Comparison of ENCODE assay signal across 18 mouse cellular contexts in the genomic region with DNA sequence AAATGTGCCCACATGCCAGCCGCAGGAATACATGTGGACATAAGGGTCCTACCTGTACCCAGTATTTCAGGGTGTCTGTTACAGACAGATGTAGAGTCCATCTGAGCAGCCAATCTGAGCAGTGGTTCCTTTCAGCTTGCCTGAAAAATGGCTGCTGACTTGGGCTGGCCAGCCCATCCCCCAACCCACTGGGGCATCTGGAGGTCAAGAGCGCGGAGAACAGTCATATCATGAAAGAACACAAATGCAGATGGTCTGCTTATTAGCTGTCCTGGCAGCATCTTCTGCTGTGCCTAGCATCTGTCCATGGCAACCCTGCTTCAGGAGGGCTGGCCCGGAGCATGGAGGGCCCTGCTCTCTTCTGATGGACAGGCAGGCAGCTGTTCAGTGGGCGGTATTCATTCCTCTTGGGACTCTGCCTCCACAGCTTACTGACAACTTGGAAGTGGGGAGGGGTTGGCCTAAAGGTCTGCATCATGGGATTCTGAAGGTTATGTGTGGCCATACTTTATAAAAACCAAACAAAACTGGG.
DNase-seq lines count a peak whose midpoint lies in the region; ATAC-seq and TF ChIP-seq lines count a peak whose summit lies in the region.
"Had no signal": no experiment of that assay in that cellular context is flagged by ENCODE, and none has a peak within 500 bp of the region (broad histone marks: within the 10 kb centered on the region; RNA-seq: fewer than 3 reads in every experiment).

No protein-coding gene starts in this region.

- H3K36me3 ChIP-seq in hindbrain, embryonic 10.5 days, result peaks cover 26% of the 10 kb centered on the region
- no peaks in the 10 kb centered on the region for H3K36me3 ChIP-seq in hindbrain, postnatal 0 days (ENCODE audit: insufficient read depth, low read length)
- no peaks in the 10 kb centered on the region for H3K36me3 ChIP-seq in midbrain, embryonic 11.5 days (ENCODE audit: control insufficient read depth, insufficient read depth, low read length)
- H3K36me3 ChIP-seq in midbrain, embryonic 15.5 days (replicated peaks), result no peaks in the 10 kb centered on the region
- peaks cover 12% of the 10 kb centered on the region for H3K36me3 ChIP-seq in neural tube, embryonic 13.5 days
- H3K36me3 ChIP-seq: embryonic facial prominence, embryonic 13.5 days; hindbrain, embryonic 15.5 days; liver, embryonic 13.5 days had no signal

- 72% methylated on average over 5 of the region's 5 CpGs for WGBS in hindbrain, embryonic 10.5 days
- WGBS in hindbrain, postnatal 0 days, result 60% methylated on average over 5 of the region's 5 CpGs
- 78% methylated on average over 5 of the region's 5 CpGs for whole genome bisulfite sequencing in midbrain, embryonic 11.5 days
- WGBS in midbrain, embryonic 15.5 days, result 74% methylated on average over 5 of the region's 5 CpGs
- WGBS in neural tube, embryonic 13.5 days, result 73% methylated on average over 5 of the region's 5 CpGs

- peak overlapping the region; percentile 29; the same call in 1 of the 2 replicates for H3K27ac ChIP-seq in hindbrain, embryonic 10.5 days
- H3K27ac ChIP-seq in hindbrain, postnatal 0 days, result no peak overlapping the region
- no peak overlapping the region for H3K27ac ChIP-seq in midbrain, embryonic 11.5 days (ENCODE audit: low read depth, low read length)
- no peak overlapping the region for H3K27ac ChIP-seq in midbrain, embryonic 15.5 days
- peak overlapping the region; percentile 6; the same call in 1 of the 2 replicates for H3K27ac ChIP-seq in neural tube, embryonic 13.5 days (replicated peaks)
- H3K27ac ChIP-seq: embryonic facial prominence, embryonic 13.5 days; hindbrain, embryonic 15.5 days; liver, embryonic 13.5 days had no signal

- peaks cover 24% of the 10 kb centered on the region for H3K4me1 ChIP-seq in hindbrain, embryonic 10.5 days (replicated peaks)
- H3K4me1 ChIP-seq in hindbrain, postnatal 0 days (ENCODE audit: insufficient read depth, low read length), result peaks cover 5% of the 10 kb centered on the region; the same call in 1 of the 2 replicates
- no peaks in the 10 kb centered on the region; the same call in 1 of the 2 replicates for H3K4me1 ChIP-seq in midbrain, embryonic 11.5 days (ENCODE audit: control insufficient read depth, insufficient read depth, low read length)
- H3K4me1 ChIP-seq in midbrain, embryonic 15.5 days, result no peaks in the 10 kb centered on the region
- peaks cover 34% of the 10 kb centered on the region for H3K4me1 ChIP-seq in neural tube, embryonic 13.5 days (replicated peaks)
- H3K4me1 ChIP-seq: embryonic facial prominence, embryonic 13.5 days; liver, embryonic 13.5 days had no signal

- DNase-seq in hindbrain, embryonic 10.5 days (ENCODE audit: low spot score), result peak; percentile 42
- no peak for DNase-seq in hindbrain, postnatal 0 days (ENCODE audit: low spot score)
- peak; percentile 85 for DNase-seq in midbrain, embryonic 11.5 days (ENCODE audit: low spot score, missing footprints)
- peak; percentile 30 for DNase-seq in embryo, embryonic 10.5 days (ENCODE audit: low spot score)
- DNase-seq in cerebellum, postnatal 4 days (ENCODE audit: low spot score in 2 of 2), result no peak
- DNase-seq: cerebellum, adult 18-20 months; cerebellum, postnatal 25 days; forebrain, postnatal 0 days; gastrocnemius, postnatal 36 days; kidney, adult 8-10 months; kidney, postnatal 14 days; liver, embryonic 13.5 days; lung, embryonic 14.5 days; lung, postnatal 36 days had no signal

- no peak for ATAC-seq in hindbrain, postnatal 0 days
- no peak for ATAC-seq in midbrain, embryonic 11.5 days (ENCODE audit: low FRiP score)
- ATAC-seq in midbrain, embryonic 15.5 days (replicated peaks), result no peak
- ATAC-seq in neural tube, embryonic 13.5 days (ENCODE audit: low read depth), result no peak
- ATAC-seq: forebrain, postnatal 0 days had no signal

- no peak overlapping the region for H3K4me3 ChIP-seq in hindbrain, embryonic 10.5 days
- H3K4me3 ChIP-seq in hindbrain, postnatal 0 days (ENCODE audit: low read length), result no peak overlapping the region
- H3K4me3 ChIP-seq in midbrain, embryonic 11.5 days (ENCODE audit: low read depth, low read length), result no peak overlapping the region
- no peak overlapping the region for H3K4me3 ChIP-seq in midbrain, embryonic 15.5 days
- no peak overlapping the region for H3K4me3 ChIP-seq in neural tube, embryonic 13.5 days
- H3K4me3 ChIP-seq: embryonic facial prominence, embryonic 13.5 days; hindbrain, embryonic 15.5 days; liver, embryonic 13.5 days had no signal

- no peaks in the 10 kb centered on the region for H3K9me3 ChIP-seq in hindbrain, embryonic 10.5 days
- no peaks in the 10 kb centered on the region for H3K9me3 ChIP-seq in hindbrain, postnatal 0 days (ENCODE audit: low read length)
- no peaks in the 10 kb centered on the region for H3K9me3 ChIP-seq in midbrain, embryonic 11.5 days (ENCODE audit: control insufficient read depth, low read length)
- no peaks in the 10 kb centered on the region for H3K9me3 ChIP-seq in midbrain, embryonic 15.5 days
- H3K9me3 ChIP-seq in neural tube, embryonic 13.5 days, result no peaks in the 10 kb centered on the region
- H3K9me3 ChIP-seq: embryonic facial prominence, embryonic 13.5 days; hindbrain, embryonic 15.5 days; liver, embryonic 13.5 days had no signal

- H3K9ac ChIP-seq in hindbrain, postnatal 0 days (replicated peaks; ENCODE audit: low read length), result no peak overlapping the region
- H3K9ac ChIP-seq in midbrain, embryonic 11.5 days (ENCODE audit: low read length), result no peak overlapping the region
- no peak overlapping the region for H3K9ac ChIP-seq in midbrain, embryonic 15.5 days
- H3K9ac ChIP-seq in neural tube, embryonic 13.5 days, result no peak overlapping the region
- H3K9ac ChIP-seq: embryonic facial prominence, embryonic 13.5 days; forebrain, postnatal 0 days; hindbrain, embryonic 15.5 days; liver, embryonic 13.5 days; lung, embryonic 14.5 days had no signal

- no peaks in the 10 kb centered on the region for H3K27me3 ChIP-seq in hindbrain, embryonic 10.5 days (ENCODE audit: insufficient read depth, poor library complexity, severe bottlenecking)
- no peaks in the 10 kb centered on the region for H3K27me3 ChIP-seq in hindbrain, postnatal 0 days (ENCODE audit: insufficient read depth, low read length)
- H3K27me3 ChIP-seq in midbrain, embryonic 11.5 days (ENCODE audit: control insufficient read depth, insufficient read depth, low read length), result no peaks in the 10 kb centered on the region
- H3K27me3 ChIP-seq in midbrain, embryonic 15.5 days (replicated peaks), result no peaks in the 10 kb centered on the region
- H3K27me3 ChIP-seq in neural tube, embryonic 13.5 days, result no peaks in the 10 kb centered on the region
- H3K27me3 ChIP-seq: embryonic facial prominence, embryonic 13.5 days; hindbrain, embryonic 15.5 days; liver, embryonic 13.5 days had no signal

- no peak overlapping the region for H3K4me2 ChIP-seq in hindbrain, postnatal 0 days (ENCODE audit: low read depth, low read length)
- no peak overlapping the region for H3K4me2 ChIP-seq in midbrain, embryonic 11.5 days
- H3K4me2 ChIP-seq in midbrain, embryonic 15.5 days, result no peak overlapping the region
- no peak overlapping the region for H3K4me2 ChIP-seq in neural tube, embryonic 13.5 days
- H3K4me2 ChIP-seq: embryonic facial prominence, embryonic 13.5 days; hindbrain, embryonic 15.5 days; liver, embryonic 13.5 days; lung, embryonic 14.5 days had no signal

- TF ChIP-seq CTCF in hindbrain, postnatal 0 days (IDR thresholded peaks at IDR 0.05; ENCODE audit: low read depth), result no peak

Comparison
In these comparisons a context has a peak if more than half of its experiments do, and no peak if none do; other contexts are left out.
1. DNase-seq: peak in hindbrain, embryonic 10.5 days (single experiment), midbrain, embryonic 11.5 days (single experiment) and embryo, embryonic 10.5 days (single experiment); none in hindbrain, postnatal 0 days (single experiment) and cerebellum, postnatal 4 days (0 of 2).
2. H3K27ac ChIP-seq: peak in hindbrain, embryonic 10.5 days (single experiment) and neural tube, embryonic 13.5 days (single experiment); none in hindbrain, postnatal 0 days (single experiment), midbrain, embryonic 11.5 days (single experiment) and midbrain, embryonic 15.5 days (single experiment).